ENCODE assay signal across 14 mouse cellular contexts in the genomic region with DNA sequence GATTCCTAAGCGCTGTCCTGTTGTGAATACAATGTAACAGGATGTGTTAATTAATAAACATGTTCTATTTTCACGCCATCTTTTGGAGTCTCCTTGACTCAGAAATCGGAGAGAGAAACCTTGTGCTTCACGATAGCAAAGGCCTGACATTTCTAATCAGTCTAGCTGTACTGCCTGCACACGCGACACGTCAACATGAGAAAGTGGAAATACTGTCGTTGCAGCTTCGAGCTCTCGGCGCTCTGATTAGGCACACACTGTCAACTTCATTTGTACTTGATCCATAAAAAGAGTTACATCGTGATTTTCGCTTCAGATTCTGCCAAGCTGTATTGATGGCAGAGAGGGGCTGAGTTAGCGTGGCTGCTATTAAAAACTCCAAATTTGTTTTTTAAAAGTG.
"Had no signal": no experiment of that assay in that cellular context is flagged by ENCODE, and none has a peak within 500 bp of the region (broad histone marks: within the 10 kb centered on the region; RNA-seq: fewer than 3 reads in every experiment).

No protein-coding gene starts in this region.

- H3K4me2 ChIP-seq: limb, embryonic 12.5 days; liver, embryonic 13.5 days; lung, embryonic 15.5 days; midbrain, embryonic 12.5 days had no signal

- H3K4me1 ChIP-seq: liver, embryonic 13.5 days; megakaryocyte, embryonic 14.5 days had no signal

- DNase-seq: kidney, postnatal 36 days; layer of hippocampus, adult 9-11 months; liver; liver, embryonic 13.5 days; liver, postnatal 0 days; lung, postnatal 14 days; thymus, adult 18-20 months; thymus, postnatal 14 days had no signal

- H3K9me3 ChIP-seq: limb, embryonic 12.5 days; liver, embryonic 13.5 days; lung, embryonic 15.5 days; midbrain, embryonic 12.5 days had no signal

- H3K9ac ChIP-seq: limb, embryonic 12.5 days; liver, embryonic 13.5 days; liver, postnatal 0 days; lung, embryonic 15.5 days; midbrain, embryonic 12.5 days had no signal

- H3K27ac ChIP-seq: limb, embryonic 12.5 days; liver, embryonic 13.5 days; lung, embryonic 15.5 days; macrophage; midbrain, embryonic 12.5 days; stomach, postnatal 0 days had no signal

- H3K4me3 ChIP-seq: limb, embryonic 12.5 days; liver, embryonic 13.5 days; lung, embryonic 15.5 days; megakaryocyte, embryonic 14.5 days; midbrain, embryonic 12.5 days had no signal

- H3K27me3 ChIP-seq: limb, embryonic 12.5 days; liver, embryonic 13.5 days; lung, embryonic 15.5 days; megakaryocyte, embryonic 14.5 days; midbrain, embryonic 12.5 days had no signal

- H3K36me3 ChIP-seq: limb, embryonic 12.5 days; liver, embryonic 13.5 days; lung, embryonic 15.5 days; midbrain, embryonic 12.5 days had no signal

- ATAC-seq: liver, postnatal 0 days had no signal
